Mouse (Mus musculus) spleen, adult 2 months (tissue): ENCODE measurements at regions not wholly inside any gene's neighbourhood (a gene's known extent, or its start where the extent isn't known, plus 50 kb on each side); places are given as distances from the start of the nearest gene placed in this dataset.

Experiments used
- CTCF ChIP-seq: fragments of 200-500 bp; IDR thresholded peaks from 2 replicates; pipeline ENCODE4 v1.5.1; 2011; ENCODE audit warnings: mild to moderate bottlenecking, inconsistent platforms; ENCODE audit not compliant: insufficient read depth, insufficient read length, insufficient replicate concordance; ENCODE audit errors: extremely low read depth
- POLR2A ChIP-seq: fragments of 200-500 bp; IDR thresholded peaks from 2 replicates; pipeline ENCODE4 v1.6.1; 2011; ENCODE audit warnings: low read depth, low read length, inconsistent platforms

GRCm38 (mm10) chr10:9202922-9203321 is 317.1 kb upstream of the Sash1 start:
- TF ChIP-seq CTCF (no peak), POLR2A (no peak)
